Mouse (Mus musculus): ENCODE results near the gene Cdc42se2. TPM values are rescaled to one million over a fixed set of nuclear protein-coding genes. Genes with fewer than 3 reads are reported as not detected.

Cdc42se2 gene
- polyA plus RNA-seq, 1 experiment, result 127 TPM

- H3K27me3 ChIP-seq (ENCODE audit: control insufficient read depth, insufficient read depth, low read length), result no peaks in the 10 kb centered on the region
- no peak overlapping the region for H3K4me3 ChIP-seq (ENCODE audit: control insufficient read depth, insufficient read depth, low read length)
- DNase-seq, result no peak
- WGBS, result 89% methylated on average over 3 of the region's 3 CpGs
- peaks cover 10% of the 10 kb centered on the region for H3K4me1 ChIP-seq (replicated peaks; ENCODE audit: control insufficient read depth, insufficient read depth, low read length)
- no peaks in the 10 kb centered on the region for H3K36me3 ChIP-seq (ENCODE audit: control insufficient read depth, insufficient read depth, low read length)
- TF ChIP-seq POLR2A (IDR thresholded peaks at IDR 0.05; ENCODE audit: control insufficient read depth, extremely low read depth, insufficient read depth, low read length, poor library complexity) (no peak), CTCF (IDR thresholded peaks at IDR 0.05; ENCODE audit: borderline replicate concordance, control insufficient read depth, extremely low read depth, insufficient read depth, low read length, poor library complexity) (no peak)
- H3K27ac ChIP-seq (ENCODE audit: control insufficient read depth, insufficient read depth, low read length), result no peak overlapping the region
Observed at GRCm38 (mm10) chr11:54785566-54785965, 1.9 kb downstream of the Cdc42se2 start.

- no peak overlapping the region for H3K27ac ChIP-seq (ENCODE audit: control insufficient read depth, insufficient read depth, low read length)
- H3K27me3 ChIP-seq (ENCODE audit: control insufficient read depth, insufficient read depth, low read length), result no peaks in the 10 kb centered on the region
- H3K36me3 ChIP-seq (ENCODE audit: control insufficient read depth, insufficient read depth, low read length), result no peaks in the 10 kb centered on the region
- H3K4me3 ChIP-seq (ENCODE audit: control insufficient read depth, insufficient read depth, low read length), result no peak overlapping the region
- no peak for TF ChIP-seq POLR2A (IDR thresholded peaks at IDR 0.05; ENCODE audit: control insufficient read depth, extremely low read depth, insufficient read depth, low read length, poor library complexity)
- no peak for TF ChIP-seq CTCF (IDR thresholded peaks at IDR 0.05; ENCODE audit: borderline replicate concordance, control insufficient read depth, extremely low read depth, insufficient read depth, low read length, poor library complexity)
- peaks cover 10% of the 10 kb centered on the region for H3K4me1 ChIP-seq (replicated peaks; ENCODE audit: control insufficient read depth, insufficient read depth, low read length)
- DNase-seq, result no peak
- WGBS, result 83% methylated on average over 3 of the region's 3 CpGs
Observed at GRCm38 (mm10) chr11:54784436-54784835, 3.0 kb downstream of the Cdc42se2 start.

GRCm38 (mm10) chr11:54782253-54782652 is 5.2 kb downstream of the Cdc42se2 start:
- 93% methylated on average over 6 of the region's 6 CpGs for WGBS
- H3K4me3 ChIP-seq (ENCODE audit: control insufficient read depth, insufficient read depth, low read length), result no peak overlapping the region
- H3K36me3 ChIP-seq (ENCODE audit: control insufficient read depth, insufficient read depth, low read length), result no peaks in the 10 kb centered on the region
- no peak for TF ChIP-seq POLR2A (IDR thresholded peaks at IDR 0.05; ENCODE audit: control insufficient read depth, extremely low read depth, insufficient read depth, low read length, poor library complexity)
- no peak for TF ChIP-seq CTCF (IDR thresholded peaks at IDR 0.05; ENCODE audit: borderline replicate concordance, control insufficient read depth, extremely low read depth, insufficient read depth, low read length, poor library complexity)
- DNase-seq, result no peak
- H3K27ac ChIP-seq (ENCODE audit: control insufficient read depth, insufficient read depth, low read length), result no peak overlapping the region
- H3K4me1 ChIP-seq (replicated peaks; ENCODE audit: control insufficient read depth, insufficient read depth, low read length), result peaks cover 13% of the 10 kb centered on the region
- H3K27me3 ChIP-seq (ENCODE audit: control insufficient read depth, insufficient read depth, low read length), result no peaks in the 10 kb centered on the region

DNA sequence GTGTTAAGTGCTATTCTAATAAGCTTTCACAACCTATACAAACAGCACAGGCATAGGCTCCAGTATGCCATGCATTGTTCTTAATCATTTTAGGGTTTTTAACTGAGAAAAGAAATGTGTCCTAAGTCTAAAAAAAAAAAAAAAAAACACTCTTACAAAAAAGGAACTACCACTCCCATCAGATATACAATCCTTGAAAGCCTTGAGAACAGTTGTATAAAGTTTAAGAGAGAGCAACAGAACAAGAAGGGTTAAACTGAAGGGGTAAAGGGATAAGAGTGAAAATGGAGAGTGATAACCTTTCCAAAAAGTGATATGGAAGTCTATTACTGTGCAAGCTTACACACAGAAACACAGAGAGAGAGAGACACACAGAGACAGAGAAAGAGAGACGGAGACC is 7.5 kb downstream of the Cdc42se2 start:
- no peak for DNase-seq
- WGBS, result 100% methylated on average over 1 of the region's 1 CpGs
- Histone ChIP-seq H3K27ac (ENCODE audit: control insufficient read depth, insufficient read depth, low read length) (no peak overlapping the region), H3K4me3 (ENCODE audit: control insufficient read depth, insufficient read depth, low read length) (no peak overlapping the region), H3K4me1 (replicated peaks; ENCODE audit: control insufficient read depth, insufficient read depth, low read length) (peaks cover 20% of the 10 kb centered on the region), H3K27me3 (ENCODE audit: control insufficient read depth, insufficient read depth, low read length) (no peaks in the 10 kb centered on the region), H3K36me3 (ENCODE audit: control insufficient read depth, insufficient read depth, low read length) (no peaks in the 10 kb centered on the region)
- TF ChIP-seq POLR2A (IDR thresholded peaks at IDR 0.05; ENCODE audit: control insufficient read depth, extremely low read depth, insufficient read depth, low read length, poor library complexity), result no peak
- TF ChIP-seq CTCF (IDR thresholded peaks at IDR 0.05; ENCODE audit: borderline replicate concordance, control insufficient read depth, extremely low read depth, insufficient read depth, low read length, poor library complexity), result no peak

- no peak for TF ChIP-seq POLR2A (IDR thresholded peaks at IDR 0.05; ENCODE audit: control insufficient read depth, extremely low read depth, insufficient read depth, low read length, poor library complexity)
- TF ChIP-seq CTCF (IDR thresholded peaks at IDR 0.05; ENCODE audit: borderline replicate concordance, control insufficient read depth, extremely low read depth, insufficient read depth, low read length, poor library complexity), result no peak
- H3K27me3 ChIP-seq (ENCODE audit: control insufficient read depth, insufficient read depth, low read length), result no peaks in the 10 kb centered on the region
- H3K27ac ChIP-seq (ENCODE audit: control insufficient read depth, insufficient read depth, low read length), result peak overlapping the region; percentile 22; the same call in 1 of the 2 replicates
- no peak overlapping the region for H3K4me3 ChIP-seq (ENCODE audit: control insufficient read depth, insufficient read depth, low read length)
- peak; percentile 31 for DNase-seq
- no peaks in the 10 kb centered on the region for H3K36me3 ChIP-seq (ENCODE audit: control insufficient read depth, insufficient read depth, low read length)
- peaks cover 21% of the 10 kb centered on the region for H3K4me1 ChIP-seq (replicated peaks; ENCODE audit: control insufficient read depth, insufficient read depth, low read length)
- 0% methylated on average over 1 of the region's 1 CpGs for WGBS
Observed at GRCm38 (mm10) chr11:54778131-54778844, 9.2 kb downstream of the Cdc42se2 start.

GRCm38 (mm10) chr11:54777387-54778130 is 9.9 kb downstream of the Cdc42se2 start:
- H3K27ac ChIP-seq (ENCODE audit: control insufficient read depth, insufficient read depth, low read length), result peak overlapping the region; percentile 34; the same call in 1 of the 2 replicates
- no peak overlapping the region for H3K4me3 ChIP-seq (ENCODE audit: control insufficient read depth, insufficient read depth, low read length)
- H3K4me1 ChIP-seq (replicated peaks; ENCODE audit: control insufficient read depth, insufficient read depth, low read length), result peaks cover 21% of the 10 kb centered on the region
- no peak for TF ChIP-seq POLR2A (IDR thresholded peaks at IDR 0.05; ENCODE audit: control insufficient read depth, extremely low read depth, insufficient read depth, low read length, poor library complexity)
- no peak for TF ChIP-seq CTCF (IDR thresholded peaks at IDR 0.05; ENCODE audit: borderline replicate concordance, control insufficient read depth, extremely low read depth, insufficient read depth, low read length, poor library complexity)
- H3K36me3 ChIP-seq (ENCODE audit: control insufficient read depth, insufficient read depth, low read length), result no peaks in the 10 kb centered on the region
- 73% methylated on average over 6 of the region's 6 CpGs for WGBS
- no peak for DNase-seq
- H3K27me3 ChIP-seq (ENCODE audit: control insufficient read depth, insufficient read depth, low read length), result no peaks in the 10 kb centered on the region

Measured in thymus, adult 2 months (tissue).